Mouse (Mus musculus) G1E (cell line): ENCODE data around the gene Chd8. TPM values are rescaled to one million over a fixed set of nuclear protein-coding genes. Genes with fewer than 3 reads are reported as not detected.
A peak's percentile ranks its signal among the peaks of the same experiment; 100 is the strongest.

Experiments
- ATAC-seq: 2 replicates; pipeline ENCODE4 v1.8.0; 2016; ENCODE audit warnings: mild to moderate bottlenecking; ENCODE audit not compliant: insufficient number of reproducible peaks, poor library complexity, low FRiP score, severe bottlenecking; ENCODE audit errors: extremely low read depth
- DNase-seq: peaks from one replicate; pipeline ENCODE4 v3.0.0; 2012; ENCODE audit warnings: low spot score
- H3K27me3 ChIP-seq: 2 replicates; pipeline ENCODE4 v1.6.1; 2012; ENCODE audit warnings: mild to moderate bottlenecking, low read length, inconsistent platforms; ENCODE audit not compliant: insufficient read depth
- H3K36me3 ChIP-seq: replicated peaks from 2 replicates; pipeline ENCODE3; 2012; ENCODE audit warnings: mild to moderate bottlenecking, inconsistent platforms
- H3K4me1 ChIP-seq: 2 replicates; pipeline ENCODE4 v1.6.1; 2012; ENCODE audit warnings: low read depth, low read length, inconsistent platforms, mixed read lengths; ENCODE audit not compliant: insufficient read depth
- H3K4me3 ChIP-seq: 2 replicates; pipeline ENCODE4 v1.5.1; 2012; ENCODE audit warnings: low read depth, mild to moderate bottlenecking, inconsistent platforms, low read length, moderate library complexity, mixed read lengths
- H3K9me3 ChIP-seq: replicated peaks from 2 replicates; pipeline ENCODE4 v1.6.1; 2012; ENCODE audit warnings: inconsistent platforms
- CTCF ChIP-seq: IDR thresholded peaks from 2 replicates; pipeline ENCODE4 v1.5.1; 2012; ENCODE audit warnings: low read depth, low read length, inconsistent platforms, mixed read lengths
- GATA1 ChIP-seq: IDR thresholded peaks from 2 replicates; pipeline ENCODE4 v1.6.1; 2012; ENCODE audit warnings: borderline replicate concordance, low read length, inconsistent platforms, mixed read lengths
- GATA2 ChIP-seq: IDR thresholded peaks from 2 replicates; pipeline ENCODE4 v1.6.1; 2012; ENCODE audit warnings: low read depth, low read length, inconsistent platforms, borderline replicate concordance
- POLR2AphosphoS5 ChIP-seq: IDR thresholded peaks from 2 replicates; pipeline ENCODE4 v1.6.1; 2012; ENCODE audit warnings: low read depth, low read length, inconsistent platforms; ENCODE audit not compliant: insufficient replicate concordance
- TAL1 ChIP-seq: conservative IDR thresholded peaks from 2 replicates; pipeline ENCODE4 v1.6.1; 2012; ENCODE audit warnings: low read depth, low read length, inconsistent platforms, mixed read lengths
- polyA plus RNA-seq: library from polyadenylated mRNA; stranded (reverse); fragments of >175 nt; gene quantifications from 2 replicates; pipeline ENCODE4 v1.2.3, GENCODE M21; 2012
- total RNA-seq, 2 experiments: library from RNA; stranded (forward) in 1 of 2; stranded (reverse) in 1 of 2; fragments of 200-1000 nt in 1 of 2; fragments of >200 nt in 1 of 2; fragmentation: Nextera tagmentation in 1 of 2; gene quantifications; 2 replicates each; pipeline ENCODE4 v1.2.3; 2014 to 2017

Gene Chd8
- total and polyA plus RNA-seq, 3 experiments = 22.6 to 222 (median 78.7) TPM

DNA sequence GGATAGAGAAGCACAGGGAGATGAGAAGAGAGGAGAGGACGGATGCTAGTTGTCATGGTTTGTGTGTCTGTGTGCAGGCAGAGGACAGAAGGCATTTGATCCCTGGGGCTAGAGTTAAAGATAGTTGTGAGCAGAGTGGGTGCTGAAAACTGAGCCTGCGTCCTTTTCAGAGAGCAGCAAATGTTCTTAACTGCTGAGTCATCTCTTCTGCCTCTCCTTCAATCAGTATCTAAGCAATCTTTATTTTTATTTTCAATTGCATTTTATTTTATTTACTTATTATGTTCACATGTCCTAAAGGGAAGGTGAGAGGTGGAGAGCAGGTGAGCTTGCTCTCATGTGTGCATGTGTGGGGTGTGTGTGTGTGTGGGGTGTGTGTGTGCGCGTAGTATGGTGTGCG lies 26.0 kb upstream of the Chd8 start:
- peaks cover 31% of the 10 kb centered on the region for H3K4me1 ChIP-seq
- no peaks in the 10 kb centered on the region for H3K27me3 ChIP-seq
- TF ChIP-seq TAL1 = no peak
- no peak for TF ChIP-seq CTCF
- no peak for TF ChIP-seq GATA1
- TF ChIP-seq POLR2AphosphoS5 = no peak
- no peak for TF ChIP-seq GATA2
- ATAC-seq (no peak), DNase-seq (no peak)
- H3K4me3 ChIP-seq = no peak overlapping the region
- H3K9me3 ChIP-seq = no peaks in the 10 kb centered on the region
- H3K36me3 ChIP-seq = peaks cover 63% of the 10 kb centered on the region

DNA sequence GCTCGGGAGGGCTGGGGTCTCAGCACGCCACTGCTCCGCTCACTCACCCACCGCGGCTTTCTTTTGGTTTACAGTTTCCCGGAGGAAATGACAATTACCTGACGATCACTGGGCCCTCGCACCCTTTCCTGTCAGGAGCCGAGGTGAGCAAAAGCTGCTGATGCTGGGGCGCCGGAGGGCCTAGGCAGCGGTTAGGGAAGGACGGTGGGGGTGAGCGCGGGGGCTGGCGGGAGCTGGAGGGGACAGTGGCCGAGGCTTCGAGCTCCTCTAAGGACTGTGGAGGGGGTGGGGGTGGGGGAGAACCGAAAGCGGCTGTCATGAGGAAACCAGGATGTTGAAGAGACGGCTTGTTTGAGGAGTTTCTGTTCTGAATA lies 22.2 kb upstream of the Chd8 start:
- Histone ChIP-seq H3K4me3 (peak overlapping the region; percentile 86), H3K27me3 (no peaks in the 10 kb centered on the region), H3K36me3 (peaks cover 42% of the 10 kb centered on the region), H3K9me3 (no peaks in the 10 kb centered on the region), H3K4me1 (peaks cover 31% of the 10 kb centered on the region)
- no peak for TF ChIP-seq CTCF
- no peak for TF ChIP-seq GATA2
- TF ChIP-seq GATA1 = no peak
- TF ChIP-seq TAL1 = no peak
- no peak for TF ChIP-seq POLR2AphosphoS5
- DNase-seq (peak; percentile 16), ATAC-seq (no peak)

DNA sequence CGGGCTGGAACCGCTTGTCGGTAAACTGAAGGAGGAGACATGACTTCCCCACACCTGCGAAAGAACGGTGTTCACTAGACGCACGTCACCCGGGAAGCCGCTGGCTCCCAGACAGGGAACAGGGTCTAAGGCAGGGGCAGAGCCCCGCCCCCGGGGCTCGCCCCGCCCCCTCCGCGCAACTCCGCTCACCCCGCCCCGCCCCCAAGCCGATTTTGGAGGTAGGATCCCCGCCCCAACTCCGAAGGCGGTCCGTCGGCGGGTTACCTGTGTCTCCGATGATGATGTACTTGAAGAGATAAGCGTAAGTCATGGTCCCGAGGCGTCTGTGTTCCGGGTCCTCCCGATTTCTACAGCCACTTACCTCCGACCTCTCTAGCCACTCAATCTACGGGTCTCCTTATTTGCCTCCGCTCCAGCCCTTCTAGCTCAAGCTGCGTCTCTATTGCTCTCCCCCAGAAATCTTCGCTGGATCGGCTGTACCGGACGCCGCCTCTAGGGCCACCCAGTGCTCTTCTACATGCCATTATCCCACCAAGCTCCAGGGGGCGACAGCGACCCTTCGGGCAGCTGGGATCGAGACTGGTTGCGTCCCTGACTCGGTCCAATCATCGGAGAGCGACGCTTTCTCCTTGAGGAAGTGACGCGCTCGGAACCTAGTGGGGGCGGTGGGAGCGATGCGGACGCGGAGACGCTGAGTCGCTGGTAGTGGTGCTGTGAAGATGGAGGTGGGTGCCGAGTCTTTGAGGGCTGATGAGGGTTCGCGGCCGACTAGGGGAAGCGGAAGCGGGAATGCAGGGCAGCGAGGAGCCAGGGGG lies 21.6 kb upstream of the Chd8 start, which contains the start of the genes Tox4 and Rab2b:
TSS of gene Tox4 (plus strand) at position 215 of the 815 bp plus-strand sequence.
TSS of gene Rab2b (minus strand) at position 614 of the 815 bp plus-strand sequence.
- ATAC-seq = peak; percentile 97
- peak; percentile 95 for DNase-seq
- peak within 1 kb of the TSS; percentile 86 for H3K4me3 ChIP-seq
- TF ChIP-seq CTCF = peak; percentile 80; the same call in 1 of the 2 replicates
- TF ChIP-seq TAL1 = no peak
- no peaks in the 10 kb centered on the region for H3K9me3 ChIP-seq
- peaks cover 41% of the 10 kb centered on the region for H3K36me3 ChIP-seq
- H3K27me3 ChIP-seq = no peaks in the 10 kb centered on the region
- peaks cover 29% of the 10 kb centered on the region for H3K4me1 ChIP-seq

DNA sequence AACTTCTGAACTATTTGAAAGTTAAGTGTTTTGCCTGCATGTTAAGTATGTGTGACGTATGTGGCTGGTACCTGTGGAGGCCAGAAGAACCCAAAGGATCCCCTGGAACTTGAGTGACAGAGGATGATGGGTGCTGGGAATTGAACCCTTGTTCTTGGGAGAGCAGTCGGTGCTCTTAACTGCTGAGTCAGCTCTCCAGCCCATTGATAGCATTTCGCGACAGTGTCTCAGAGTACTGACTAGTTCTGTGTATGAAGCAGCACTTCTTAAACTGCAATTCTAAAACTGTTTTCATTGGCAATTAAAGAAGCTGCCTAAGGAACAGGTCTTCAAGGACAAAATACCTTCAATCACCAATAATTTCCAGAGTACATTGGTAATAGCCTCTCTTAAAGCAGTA lies 19.6 kb upstream of the Chd8 start:
- ATAC-seq (no peak), DNase-seq (no peak)
- peaks cover 40% of the 10 kb centered on the region for H3K36me3 ChIP-seq
- H3K4me1 ChIP-seq = peaks cover 16% of the 10 kb centered on the region
- H3K4me3 ChIP-seq = no peak overlapping the region
- H3K27me3 ChIP-seq = no peaks in the 10 kb centered on the region
- TF ChIP-seq CTCF (no peak), GATA1 (no peak)
- H3K9me3 ChIP-seq = no peaks in the 10 kb centered on the region

DNA sequence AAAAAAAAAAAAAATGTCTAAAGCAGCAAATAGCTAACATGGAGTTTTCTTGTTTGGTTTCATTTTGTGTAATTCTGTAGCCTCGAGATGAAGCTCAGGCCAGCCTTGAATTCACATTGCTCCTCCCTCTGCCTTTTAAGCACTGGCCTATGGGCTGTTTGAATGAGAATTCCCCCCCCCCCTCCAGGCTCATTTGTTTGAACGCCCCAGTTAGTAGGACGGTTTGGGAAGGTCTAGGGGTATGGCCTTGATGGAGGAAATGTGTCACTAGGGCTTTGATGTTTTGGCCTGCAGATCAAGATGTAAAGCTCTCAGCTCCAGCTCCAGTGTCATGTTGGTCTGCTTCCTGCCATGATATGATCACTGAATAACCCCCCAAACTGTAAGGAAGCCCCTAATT lies 15.2 kb upstream of the Chd8 start:
- no peaks in the 10 kb centered on the region for H3K9me3 ChIP-seq
- H3K4me1 ChIP-seq = peaks cover under 1% of the 10 kb centered on the region; the same call in 1 of the 2 replicates
- H3K36me3 ChIP-seq = peaks cover 60% of the 10 kb centered on the region
- no peaks in the 10 kb centered on the region for H3K27me3 ChIP-seq
- TF ChIP-seq POLR2AphosphoS5 (no peak), GATA1 (no peak), TAL1 (no peak), GATA2 (no peak), CTCF (no peak)
- ATAC-seq = no peak
- no peak overlapping the region for H3K4me3 ChIP-seq
- no peak for DNase-seq

DNA sequence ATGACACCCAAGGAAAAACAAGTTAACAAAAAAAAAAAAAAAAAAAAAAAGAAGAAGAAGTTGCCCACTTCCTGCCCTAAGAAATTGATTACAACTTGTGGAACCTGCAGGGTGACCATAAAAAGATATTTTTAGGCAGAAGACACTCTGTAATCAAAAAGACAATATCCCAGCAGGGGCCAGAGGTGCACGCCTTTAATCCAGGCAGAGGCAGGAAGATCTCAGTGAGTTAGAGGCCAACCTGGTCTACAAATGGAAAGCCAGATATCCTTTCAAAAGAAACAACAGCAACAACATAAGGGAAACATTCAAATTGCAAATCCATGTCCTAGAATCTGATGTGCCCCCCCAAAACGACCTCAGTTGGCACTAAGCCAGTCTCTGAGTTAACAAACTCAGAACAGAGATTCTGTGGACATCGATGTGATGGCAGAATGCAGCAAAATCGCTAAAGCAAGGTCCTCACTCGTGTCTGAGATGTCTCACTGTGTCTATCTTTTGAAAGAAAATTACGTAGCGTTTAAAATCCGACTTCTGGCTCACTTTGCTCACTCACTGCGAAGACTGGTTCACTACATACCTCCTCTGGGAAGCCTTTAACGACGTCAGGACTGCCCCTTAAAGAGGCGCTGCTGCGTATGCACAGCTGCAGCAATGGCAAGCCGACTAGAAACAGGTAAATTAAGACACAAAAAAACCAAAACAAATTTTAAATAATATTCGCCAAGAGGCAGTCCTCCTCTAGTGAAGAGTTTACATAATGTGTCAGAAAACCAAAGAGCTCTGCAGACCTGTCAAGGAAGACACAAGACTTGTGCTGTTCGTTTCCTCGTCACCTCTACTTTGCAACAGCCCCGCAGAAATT lies 1.0 kb downstream of the Chd8 start:
- ATAC-seq (no peak), DNase-seq (no peak)
- H3K4me3 ChIP-seq = peak overlapping the region; percentile 93
- TF ChIP-seq CTCF = no peak
- no peak for TF ChIP-seq POLR2AphosphoS5
- no peak for TF ChIP-seq GATA1
- TF ChIP-seq GATA2 = no peak
- TF ChIP-seq TAL1 = no peak
- H3K27me3 ChIP-seq = no peaks in the 10 kb centered on the region
- H3K4me1 ChIP-seq = peaks cover 25% of the 10 kb centered on the region
- no peaks in the 10 kb centered on the region for H3K9me3 ChIP-seq
- peaks cover 13% of the 10 kb centered on the region for H3K36me3 ChIP-seq
